Mouse (Mus musculus) limb, embryonic 14.5 days (tissue): ENCODE measurements at regions not wholly inside any gene's neighbourhood (a gene's known extent, or its start where the extent isn't known, plus 50 kb on each side); places are given as distances from the start of the nearest gene placed in this dataset.

Experiments used
- ATAC-seq: fragments of 200-750 bp; cut with Nextera tagmentation; 2 replicates; pipeline ENCODE4 v1.8.0; 2017; ENCODE audit warnings: low read depth, moderate number of reproducible peaks, moderate TSS enrichment; ENCODE audit not compliant: low FRiP score
- DNase-seq: peaks from one replicate; pipeline ENCODE4 v3.0.0-alpha.2; 2015; ENCODE audit warnings: low spot score
- H3K27ac ChIP-seq: fragments of 300-500 bp; sonication (generic); replicated peaks from 2 replicates; pipeline ENCODE4 v1.5.1; 2014; ENCODE audit warnings: low read depth, mild to moderate bottlenecking, low read length, moderate library complexity, mixed read lengths
- H3K27me3 ChIP-seq: fragments of 300-500 bp; sonication (generic); 2 replicates; pipeline ENCODE4 v1.6.1; 2014; ENCODE audit warnings: low read length, mixed read lengths; ENCODE audit not compliant: control insufficient read depth, insufficient read depth
- H3K36me3 ChIP-seq: fragments of 300-500 bp; sonication (generic); 2 replicates; pipeline ENCODE4 v1.6.1; 2014; ENCODE audit warnings: mild to moderate bottlenecking, low read length, moderate library complexity, mixed read lengths; ENCODE audit not compliant: control insufficient read depth, insufficient read depth
- H3K4me1 ChIP-seq: fragments of 300-500 bp; sonication (generic); 2 replicates; pipeline ENCODE4 v1.6.1; 2014; ENCODE audit warnings: antibody characterized with exemption, low read length, mixed read lengths; ENCODE audit not compliant: control insufficient read depth, insufficient read depth
- H3K4me2 ChIP-seq: fragments of 300-500 bp; sonication (generic); replicated peaks from 2 replicates; pipeline ENCODE4 v1.6.1; 2014; ENCODE audit warnings: low read depth, mild to moderate bottlenecking, low read length, moderate library complexity; ENCODE audit not compliant: severe bottlenecking
- H3K4me3 ChIP-seq: fragments of 300-500 bp; sonication (generic); replicated peaks from 2 replicates; pipeline ENCODE4 v1.5.1; 2014; ENCODE audit warnings: low read length
- H3K9ac ChIP-seq: fragments of 300-500 bp; sonication (generic); 2 replicates; pipeline ENCODE4 v1.6.1; 2014; ENCODE audit warnings: mild to moderate bottlenecking, low read depth, low read length, moderate library complexity; ENCODE audit not compliant: severe bottlenecking
- H3K9me3 ChIP-seq: fragments of 300-500 bp; sonication (generic); 2 replicates; pipeline ENCODE4 v1.6.1; 2016; ENCODE audit warnings: low read length; ENCODE audit not compliant: control insufficient read depth
- POLR2A ChIP-seq: fragments of 200-500 bp; IDR thresholded peaks from 2 replicates; pipeline ENCODE4 v1.8.0; 2012; ENCODE audit warnings: inconsistent platforms, mild to moderate bottlenecking, moderate library complexity, borderline replicate concordance; ENCODE audit not compliant: insufficient read depth, insufficient read length; ENCODE audit errors: extremely low read depth
- WGBS: fragments of 180-500 bp; shearing (Covaris S2); extraction: QIAGEN DNeasy Blood & Tissue Kit; methylation state at CpG from one replicate; pipeline ENCODE4 v1.1.7; 2014; 5-methylcytosine and 5-hydroxymethylcytosine counted together

GRCm38 (mm10) chr1:80939372-80939771 lies 137.4 kb upstream of the Nyap2 start:
- Histone ChIP-seq H3K27me3 (no peaks in the 10 kb centered on the region), H3K9me3 (no peaks in the 10 kb centered on the region), H3K4me1 (no peaks in the 10 kb centered on the region), H3K27ac (no peak overlapping the region), H3K36me3 (no peaks in the 10 kb centered on the region), H3K9ac (no peak overlapping the region), H3K4me3 (no peak overlapping the region), H3K4me2 (no peak overlapping the region)
- DNase-seq (no peak), ATAC-seq (no peak)
- no peak for TF ChIP-seq POLR2A
- WGBS, result 78% methylated on average over 4 of the region's 4 CpGs

- Histone ChIP-seq H3K27ac (no peak overlapping the region), H3K36me3 (no peaks in the 10 kb centered on the region), H3K27me3 (no peaks in the 10 kb centered on the region), H3K4me1 (no peaks in the 10 kb centered on the region), H3K4me3 (no peak overlapping the region), H3K4me2 (no peak overlapping the region), H3K9me3 (no peaks in the 10 kb centered on the region), H3K9ac (no peak overlapping the region)
- no peak for TF ChIP-seq POLR2A
- DNase-seq, result no peak
- 75% methylated on average over 4 of the region's 4 CpGs for WGBS
- ATAC-seq, result no peak
Measured at GRCm38 (mm10) chr1:80899281-80899680, 141.0 kb upstream of the Dock10 start.

GRCm38 (mm10) chr1:80874140-80874849 lies 116.0 kb upstream of the Dock10 start:
- Histone ChIP-seq H3K27me3 (no peaks in the 10 kb centered on the region), H3K4me2 (no peak overlapping the region), H3K9ac (no peak overlapping the region), H3K4me1 (no peaks in the 10 kb centered on the region), H3K27ac (no peak overlapping the region), H3K36me3 (no peaks in the 10 kb centered on the region), H3K9me3 (no peaks in the 10 kb centered on the region), H3K4me3 (no peak overlapping the region)
- TF ChIP-seq POLR2A, result no peak
- ATAC-seq (no peak), DNase-seq (no peak)
- WGBS, result 59% methylated on average over 4 of the region's 4 CpGs

GRCm38 (mm10) chr1:80873596-80873995 lies 115.3 kb upstream of the Dock10 start:
- no peak for ATAC-seq
- Histone ChIP-seq H3K9ac (no peak overlapping the region), H3K4me3 (no peak overlapping the region), H3K27ac (no peak overlapping the region), H3K4me1 (no peaks in the 10 kb centered on the region), H3K36me3 (no peaks in the 10 kb centered on the region), H3K27me3 (no peaks in the 10 kb centered on the region), H3K4me2 (no peak overlapping the region), H3K9me3 (no peaks in the 10 kb centered on the region)
- DNase-seq, result no peak
- 71% methylated on average over 2 of the region's 2 CpGs for WGBS
- no peak for TF ChIP-seq POLR2A

- no peaks in the 10 kb centered on the region for H3K27me3 ChIP-seq
- ATAC-seq, result no peak
- no peak overlapping the region for H3K4me2 ChIP-seq
- H3K4me1 ChIP-seq, result no peaks in the 10 kb centered on the region
- no peaks in the 10 kb centered on the region for H3K9me3 ChIP-seq
- TF ChIP-seq POLR2A, result no peak
- H3K9ac ChIP-seq, result no peak overlapping the region
- no peaks in the 10 kb centered on the region for H3K36me3 ChIP-seq
- no peak overlapping the region for H3K27ac ChIP-seq
- DNase-seq, result peak; percentile 28
- no peak overlapping the region for H3K4me3 ChIP-seq
Measured at GRCm38 (mm10) chr1:80868805-80869204, 110.5 kb upstream of the Dock10 start.
